Mouse (Mus musculus) lung, embryonic 15.5 days (tissue): ENCODE results near the gene Rab22a. TPM values are rescaled to one million over a fixed set of nuclear protein-coding genes. Genes with fewer than 3 reads are reported as not detected.
"Not testable (repeated sequence)": the region's sequence is repeated elsewhere in the genome, so short reads cannot be mapped to it uniquely, and the experiment has no call there.

Source experiments
- ATAC-seq: fragments of 200-750 bp; cut with Nextera tagmentation; 2 replicates; pipeline ENCODE4 v1.8.0; 2017; ENCODE audit warnings: moderate number of reproducible peaks, borderline replicate concordance; ENCODE audit not compliant: low FRiP score, low TSS enrichment; ENCODE audit errors: extremely low read depth
- H3K27ac ChIP-seq: fragments of 300-500 bp; sonication (generic); 2 replicates; pipeline ENCODE4 v1.5.1; 2015; ENCODE audit warnings: moderate library complexity, mild to moderate bottlenecking, inconsistent platforms
- H3K27me3 ChIP-seq: fragments of 300-500 bp; sonication (generic); 2 replicates; pipeline ENCODE4 v1.6.1; 2015; ENCODE audit warnings: inconsistent platforms
- H3K36me3 ChIP-seq: fragments of 300-500 bp; sonication (generic); 2 replicates; pipeline ENCODE4 v1.6.1; 2015; ENCODE audit warnings: inconsistent platforms
- H3K4me1 ChIP-seq: fragments of 300-500 bp; sonication (generic); 2 replicates; pipeline ENCODE4 v1.6.1; 2015; ENCODE audit warnings: inconsistent platforms
- H3K4me2 ChIP-seq: fragments of 300-500 bp; sonication (generic); 2 replicates; pipeline ENCODE4 v1.6.1; 2015; ENCODE audit warnings: inconsistent platforms, mild to moderate bottlenecking, moderate library complexity
- H3K4me3 ChIP-seq: fragments of 300-500 bp; sonication (generic); 2 replicates; pipeline ENCODE4 v1.5.1; 2015; ENCODE audit warnings: mild to moderate bottlenecking, inconsistent platforms
- H3K9ac ChIP-seq: fragments of 300-500 bp; sonication (generic); 2 replicates; pipeline ENCODE4 v1.6.1; 2015; ENCODE audit warnings: inconsistent platforms
- H3K9me3 ChIP-seq: fragments of 300-500 bp; sonication (generic); 2 replicates; pipeline ENCODE4 v1.6.1; 2016; ENCODE audit warnings: inconsistent platforms
- WGBS: fragments of 180-500 bp; shearing (Covaris S2); methylation state at CpG from one replicate; pipeline ENCODE4 v1.1.7; 2015; 5-methylcytosine and 5-hydroxymethylcytosine counted together
- polyA plus RNA-seq: library from polyadenylated mRNA; unstranded; fragments of >200 nt; fragmentation: Nextera tagmentation; extraction: Ambion mirVana; gene quantifications from 2 replicates; pipeline ENCODE4 v1.2.1, GENCODE M21; 2015

Rab22a gene
- polyA plus RNA-seq, 1 experiment from 2014 or later, result 34.3 TPM

- H3K9me3 ChIP-seq, result no peaks in the 10 kb centered on the region
- H3K27ac ChIP-seq, result peak overlapping the region; percentile 61; the same call in 1 of the 2 replicates
- H3K27me3 ChIP-seq, result no peaks in the 10 kb centered on the region
- WGBS, result 76% methylated on average over 12 of the region's 12 CpGs
- H3K4me1 ChIP-seq, result no peaks in the 10 kb centered on the region
- H3K9ac ChIP-seq, result no peak overlapping the region
- no peak overlapping the region for H3K4me3 ChIP-seq
- ATAC-seq, result no peak
- H3K36me3 ChIP-seq, result peaks cover 53% of the 10 kb centered on the region
- H3K4me2 ChIP-seq, result no peak overlapping the region
Observed at GRCm38 (mm10) chr2:173702867-173703237, 43.3 kb downstream of the Rab22a start.

- Histone ChIP-seq H3K9ac (no peak overlapping the region), H3K4me2 (no peak overlapping the region), H3K4me1 (no peaks in the 10 kb centered on the region), H3K9me3 (no peaks in the 10 kb centered on the region), H3K4me3 (no peak overlapping the region), H3K36me3 (peaks cover 34% of the 10 kb centered on the region), H3K27me3 (no peaks in the 10 kb centered on the region), H3K27ac (no peak overlapping the region)
- no peak for ATAC-seq
- WGBS, result 83% methylated on average over 15 of the region's 15 CpGs
Observed at GRCm38 (mm10) chr2:173705827-173706551, 46.4 kb downstream of the Rab22a start.

- not testable (repeated sequence) for H3K4me2 ChIP-seq, H3K9ac ChIP-seq, H3K4me3 ChIP-seq, H3K27me3 ChIP-seq, H3K4me1 ChIP-seq, ATAC-seq, H3K9me3 ChIP-seq, H3K27ac ChIP-seq
- H3K36me3 ChIP-seq, result peaks cover 24% of the 10 kb centered on the region
Observed at GRCm38 (mm10) chr2:173707626-173708025, 48.1 kb downstream of the Rab22a start.

- Histone ChIP-seq H3K4me3 (no peak overlapping the region), H3K9ac (no peak overlapping the region), H3K4me2 (no peak overlapping the region), H3K27ac (no peak overlapping the region), H3K4me1 (no peaks in the 10 kb centered on the region), H3K9me3 (no peaks in the 10 kb centered on the region), H3K36me3 (peaks cover 7% of the 10 kb centered on the region), H3K27me3 (no peaks in the 10 kb centered on the region)
- no peak for ATAC-seq
- WGBS, result 61% methylated on average over 6 of the region's 6 CpGs
Observed at GRCm38 (mm10) chr2:173710193-173710592, 50.6 kb downstream of the Rab22a start.

- Histone ChIP-seq H3K4me1 (no peaks in the 10 kb centered on the region), H3K4me3 (no peak overlapping the region), H3K9ac (no peak overlapping the region), H3K9me3 (no peaks in the 10 kb centered on the region), H3K27me3 (no peaks in the 10 kb centered on the region), H3K36me3 (peaks cover 2% of the 10 kb centered on the region; the same call in 1 of the 2 replicates), H3K4me2 (no peak overlapping the region), H3K27ac (no peak overlapping the region)
- no peak for ATAC-seq
- 23% methylated on average over 10 of the region's 10 CpGs for WGBS
Observed at GRCm38 (mm10) chr2:173712656-173713055, 53.1 kb downstream of the Rab22a start.

GRCm38 (mm10) chr2:173713241-173713640 lies 53.7 kb downstream of the Rab22a start:
- no peaks in the 10 kb centered on the region for H3K9me3 ChIP-seq
- H3K36me3 ChIP-seq, result peaks cover 2% of the 10 kb centered on the region; the same call in 1 of the 2 replicates
- 60% methylated on average over 4 of the region's 4 CpGs for WGBS
- no peak for ATAC-seq
- no peak overlapping the region for H3K9ac ChIP-seq
- no peak overlapping the region for H3K4me2 ChIP-seq
- no peaks in the 10 kb centered on the region for H3K4me1 ChIP-seq
- no peaks in the 10 kb centered on the region for H3K27me3 ChIP-seq
- no peak overlapping the region for H3K27ac ChIP-seq
- no peak overlapping the region for H3K4me3 ChIP-seq

- no peak overlapping the region for H3K4me2 ChIP-seq
- H3K4me1 ChIP-seq, result no peaks in the 10 kb centered on the region
- H3K36me3 ChIP-seq, result no peaks in the 10 kb centered on the region
- no peak for ATAC-seq
- H3K4me3 ChIP-seq, result no peak overlapping the region
- no peak overlapping the region for H3K27ac ChIP-seq
- 56% methylated on average over 8 of the region's 8 CpGs for WGBS
- no peaks in the 10 kb centered on the region for H3K27me3 ChIP-seq
- H3K9me3 ChIP-seq, result no peaks in the 10 kb centered on the region
- H3K9ac ChIP-seq, result no peak overlapping the region
Observed at GRCm38 (mm10) chr2:173714620-173715218, 55.2 kb downstream of the Rab22a start.

GRCm38 (mm10) chr2:173716966-173717365 lies 57.4 kb downstream of the Rab22a start:
- no peak for ATAC-seq
- Histone ChIP-seq H3K36me3 (no peaks in the 10 kb centered on the region), H3K9ac (no peak overlapping the region), H3K4me3 (no peak overlapping the region), H3K4me1 (no peaks in the 10 kb centered on the region), H3K27ac (no peak overlapping the region), H3K4me2 (no peak overlapping the region), H3K9me3 (no peaks in the 10 kb centered on the region), H3K27me3 (no peaks in the 10 kb centered on the region)
- WGBS, result 83% methylated on average over 5 of the region's 5 CpGs

GRCm38 (mm10) chr2:173719115-173719514 lies 59.6 kb downstream of the Rab22a start, which contains the start of gene 1700010B08Rik:
Gene 1700010B08Rik, plus strand, starts transcription at chr2:173719415.
- H3K9ac ChIP-seq, H3K36me3 ChIP-seq, H3K4me2 ChIP-seq, H3K9me3 ChIP-seq, H3K27me3 ChIP-seq, H3K27ac ChIP-seq, ATAC-seq, H3K4me1 ChIP-seq, H3K4me3 ChIP-seq: not testable (repeated sequence)
- WGBS, result 74% methylated on average over 6 of the region's 7 CpGs

GRCm38 (mm10) chr2:173722251-173722857 lies 62.8 kb downstream of the Rab22a start:
- ATAC-seq, result no peak
- H3K27ac ChIP-seq, result peak overlapping the region; percentile 41; the same call in 1 of the 2 replicates
- H3K36me3 ChIP-seq, result no peaks in the 10 kb centered on the region
- no peaks in the 10 kb centered on the region for H3K9me3 ChIP-seq
- H3K4me1 ChIP-seq, result peaks cover 8% of the 10 kb centered on the region; the same call in 1 of the 2 replicates
- no peak overlapping the region for H3K9ac ChIP-seq
- 36% methylated on average over 11 of the region's 11 CpGs for WGBS
- no peak overlapping the region for H3K4me2 ChIP-seq
- H3K27me3 ChIP-seq, result no peaks in the 10 kb centered on the region
- H3K4me3 ChIP-seq, result no peak overlapping the region

- no peak overlapping the region for H3K27ac ChIP-seq
- peaks cover 8% of the 10 kb centered on the region; the same call in 1 of the 2 replicates for H3K4me1 ChIP-seq
- peak overlapping the region; percentile 17; the same call in 1 of the 2 replicates for H3K4me2 ChIP-seq
- H3K27me3 ChIP-seq, result no peaks in the 10 kb centered on the region
- H3K36me3 ChIP-seq, result no peaks in the 10 kb centered on the region
- no peak overlapping the region for H3K4me3 ChIP-seq
- no peak overlapping the region for H3K9ac ChIP-seq
- ATAC-seq, result no peak
- no peaks in the 10 kb centered on the region for H3K9me3 ChIP-seq
- WGBS, result 30% methylated on average over 14 of the region's 14 CpGs
Observed at GRCm38 (mm10) chr2:173724382-173724781, 64.8 kb downstream of the Rab22a start.
